Comparison of ENCODE assay signal across 10 mouse cellular contexts in genomic region chr3:131921161-131921560, GRCm38 (mm10).
DNase-seq lines count a peak whose midpoint lies in the region; ATAC-seq and TF ChIP-seq lines count a peak whose summit lies in the region.
"Had no signal": no experiment of that assay in that cellular context is flagged by ENCODE, and none has a peak within 500 bp of the region (broad histone marks: within the 10 kb centered on the region; RNA-seq: fewer than 3 reads in every experiment).

No protein-coding gene starts in this region.

- no peak for ATAC-seq in liver, embryonic 11.5 days (replicated peaks; ENCODE audit: low FRiP score)
- no peak for ATAC-seq in Patski
- no peak for ATAC-seq in liver, embryonic 14.5 days (ENCODE audit: insufficient read depth)
- no peak for ATAC-seq in hindbrain, postnatal 0 days

- in situ Hi-C loops in Patski (cut with MboI; ENCODE audit: low pct_unique_long_range_greater_than_20kb): no loop called here

- 71% methylated on average over 6 of the region's 6 CpGs for WGBS in liver, embryonic 11.5 days
- WGBS in liver, embryonic 14.5 days (ENCODE audit: insufficient replicate concordance): 62% methylated on average over 6 of the region's 6 CpGs
- WGBS in hindbrain, postnatal 0 days: 88% methylated on average over 6 of the region's 6 CpGs

- H3K9ac ChIP-seq in liver, embryonic 11.5 days (ENCODE audit: low read depth, low read length): no peak overlapping the region
- H3K9ac ChIP-seq in liver, embryonic 14.5 days (replicated peaks): no peak overlapping the region
- no peak overlapping the region for H3K9ac ChIP-seq in hindbrain, postnatal 0 days (replicated peaks; ENCODE audit: low read length)
- H3K9ac ChIP-seq: limb, embryonic 13.5 days had no signal

- DNase-seq in cerebellum, postnatal 14 days: peak; percentile 25 to 42
- no peak for DNase-seq in cerebellum, adult 8-10 months
- peak; percentile 13 for DNase-seq in liver
- no peak for DNase-seq in liver, embryonic 11.5 days (ENCODE audit: low spot score)
- DNase-seq in Patski (ENCODE audit: low read depth, low spot score): no peak
- no peak for DNase-seq in liver, embryonic 14.5 days (ENCODE audit: low read depth in 3 of 3, low spot score in 3 of 3)
- no peak for DNase-seq in spleen, postnatal 36 days (ENCODE audit: low spot score in 2 of 2)
- DNase-seq in hindbrain, postnatal 0 days (ENCODE audit: low spot score): no peak

- TF ChIP-seq CTCF in Patski (IDR thresholded peaks at IDR 0.05): peak; percentile 89
- TF ChIP-seq CTCF in liver, embryonic 14.5 days (IDR thresholded peaks at IDR 0.05; ENCODE audit: low read depth): peak; percentile 45
- TF ChIP-seq CTCF in hindbrain, postnatal 0 days (IDR thresholded peaks at IDR 0.05; ENCODE audit: low read depth): no peak

- H3K4me2 ChIP-seq in liver, embryonic 11.5 days: no peak overlapping the region
- no peak overlapping the region for H3K4me2 ChIP-seq in liver, embryonic 14.5 days (ENCODE audit: low read depth)
- H3K4me2 ChIP-seq in hindbrain, postnatal 0 days (ENCODE audit: low read depth, low read length): no peak overlapping the region
- H3K4me2 ChIP-seq: limb, embryonic 13.5 days had no signal

- CTCF ChIA-PET in Patski (lab: Charles Lee): no interaction called here

- no peaks in the 10 kb centered on the region for H3K9me3 ChIP-seq in liver, embryonic 11.5 days (ENCODE audit: control insufficient read depth, low read length)
- no peaks in the 10 kb centered on the region for H3K9me3 ChIP-seq in liver, embryonic 14.5 days (ENCODE audit: control insufficient read depth, low read length)
- H3K9me3 ChIP-seq in hindbrain, postnatal 0 days (ENCODE audit: low read length): no peaks in the 10 kb centered on the region

- TF ChIP-seq EP300 in liver, embryonic 14.5 days (IDR thresholded peaks at IDR 0.05; ENCODE audit: low read depth): no peak

- POLR2A ChIA-PET in Patski (lab: Charles Lee): no interaction called here

- H3K27me3 ChIP-seq in liver, embryonic 11.5 days (replicated peaks; ENCODE audit: control insufficient read depth, insufficient read depth, low read length): no peaks in the 10 kb centered on the region
- H3K27me3 ChIP-seq in Patski: no peaks in the 10 kb centered on the region
- H3K27me3 ChIP-seq in liver, embryonic 14.5 days (ENCODE audit: control insufficient read depth, insufficient read depth, low read length): no peaks in the 10 kb centered on the region
- no peaks in the 10 kb centered on the region for H3K27me3 ChIP-seq in hindbrain, postnatal 0 days (ENCODE audit: insufficient read depth, low read length)
- H3K27me3 ChIP-seq: limb, embryonic 13.5 days had no signal

- no peak overlapping the region for H3K4me3 ChIP-seq in liver, embryonic 11.5 days (ENCODE audit: low read depth, low read length)
- H3K4me3 ChIP-seq in liver, embryonic 14.5 days (ENCODE audit: insufficient read depth in 1 of 2, low read depth in 2 of 2, low read length in 2 of 2): no peak overlapping the region
- H3K4me3 ChIP-seq in hindbrain, postnatal 0 days (ENCODE audit: low read length): no peak overlapping the region
- H3K4me3 ChIP-seq: limb, embryonic 13.5 days; myocyte had no signal

- H3K36me3 ChIP-seq in liver, embryonic 11.5 days (ENCODE audit: control insufficient read depth, insufficient read depth, low read length): no peaks in the 10 kb centered on the region
- no peaks in the 10 kb centered on the region for H3K36me3 ChIP-seq in liver, embryonic 14.5 days (replicated peaks; ENCODE audit: control insufficient read depth, insufficient read depth, low read depth)
- no peaks in the 10 kb centered on the region for H3K36me3 ChIP-seq in hindbrain, postnatal 0 days (ENCODE audit: insufficient read depth, low read length)
- H3K36me3 ChIP-seq: limb, embryonic 13.5 days had no signal

- H3K4me1 ChIP-seq in liver, embryonic 11.5 days (replicated peaks; ENCODE audit: control insufficient read depth, insufficient read depth, low read length): no peaks in the 10 kb centered on the region
- no peaks in the 10 kb centered on the region for H3K4me1 ChIP-seq in liver, embryonic 14.5 days (replicated peaks; ENCODE audit: control insufficient read depth in 2 of 2, insufficient read depth in 2 of 2, low read length in 1 of 2)
- H3K4me1 ChIP-seq in hindbrain, postnatal 0 days (ENCODE audit: insufficient read depth, low read length): no peaks in the 10 kb centered on the region

- H3K27ac ChIP-seq in liver, embryonic 11.5 days (ENCODE audit: low read depth, low read length): no peak overlapping the region
- no peak overlapping the region for H3K27ac ChIP-seq in liver, embryonic 14.5 days
- no peak overlapping the region for H3K27ac ChIP-seq in hindbrain, postnatal 0 days
- H3K27ac ChIP-seq: limb, embryonic 13.5 days had no signal

Comparison
In these comparisons a context has a peak if more than half of its experiments do, and no peak if none do; other contexts are left out.
1. DNase-seq: peak in cerebellum, postnatal 14 days (2 of 2) and liver (single experiment); none in cerebellum, adult 8-10 months (single experiment), liver, embryonic 11.5 days (single experiment), Patski (single experiment), liver, embryonic 14.5 days (0 of 3), spleen, postnatal 36 days (0 of 2) and hindbrain, postnatal 0 days (single experiment).